ENCODE assay signal across 9 mouse cellular contexts in genomic region chr5:134680238-134680637, GRCm38 (mm10). TPM values are rescaled to one million over a fixed set of nuclear protein-coding genes. Genes with fewer than 3 reads are reported as not detected.
DNase-seq lines count a peak whose midpoint lies in the region; ATAC-seq and TF ChIP-seq lines count a peak whose summit lies in the region.
"Had no signal": no experiment of that assay in that cellular context is flagged by ENCODE, and none has a peak within 500 bp of the region (broad histone marks: within the 10 kb centered on the region; RNA-seq: fewer than 3 reads in every experiment).

No protein-coding gene starts in this region.

- H3K36me3 ChIP-seq in heart, adult 2 months (ENCODE audit: control insufficient read depth, insufficient read depth, low read length), result no peaks in the 10 kb centered on the region
- 0 out of 2 replicates have a peak, but pooled peaks cover 1% of the 10 kb centered on the region for H3K36me3 ChIP-seq in intestine, embryonic 14.5 days (ENCODE audit: control insufficient read depth, insufficient read depth, low read length)
- peaks cover 2% of the 10 kb centered on the region; the same call in 1 of the 2 replicates for H3K36me3 ChIP-seq in lung, embryonic 16.5 days (ENCODE audit: control insufficient read depth, insufficient read depth, low read length)

- intact Hi-C loops in heart, adult 2 months (cut with DNase I), result no loop called here

- peak overlapping the region; percentile 12; the same call in 1 of the 2 replicates for H3K4me2 ChIP-seq in intestine, embryonic 14.5 days (ENCODE audit: low read length)
- H3K4me2 ChIP-seq in lung, embryonic 16.5 days (ENCODE audit: low read depth, low read length), result no peak overlapping the region
- H3K4me2 ChIP-seq: embryonic facial prominence, embryonic 15.5 days had no signal

- no peak overlapping the region for H3K4me3 ChIP-seq in heart, adult 2 months
- H3K4me3 ChIP-seq in intestine, embryonic 14.5 days (ENCODE audit: low read depth, low read length), result no peak overlapping the region
- no peak overlapping the region for H3K4me3 ChIP-seq in lung, embryonic 16.5 days (ENCODE audit: low read length)
- H3K4me3 ChIP-seq: embryonic facial prominence, embryonic 15.5 days had no signal

- H3K27ac ChIP-seq in heart, adult 2 months, result peak overlapping the region; percentile 41
- H3K27ac ChIP-seq in intestine, embryonic 14.5 days (ENCODE audit: low read depth), result 0 out of 2 replicates have a peak overlapping the region, but pooled peaks have one; percentile 9
- peak overlapping the region; percentile 62 for H3K27ac ChIP-seq in lung, embryonic 16.5 days (ENCODE audit: low read length)
- H3K27ac ChIP-seq: embryonic facial prominence, embryonic 15.5 days had no signal

- no peak for TF ChIP-seq CTCF in heart, adult 2 months (IDR thresholded peaks at IDR 0.05)

- H3K4me1 ChIP-seq in heart, adult 2 months (ENCODE audit: control insufficient read depth, insufficient read depth, low read length), result peaks cover 14% of the 10 kb centered on the region
- H3K4me1 ChIP-seq in intestine, embryonic 14.5 days (replicated peaks; ENCODE audit: control insufficient read depth, insufficient read depth, low read length), result peaks cover 39% of the 10 kb centered on the region
- H3K4me1 ChIP-seq in lung, embryonic 16.5 days (replicated peaks; ENCODE audit: control insufficient read depth, insufficient read depth, low read length), result peaks cover 36% of the 10 kb centered on the region

- ATAC-seq in intestine, embryonic 14.5 days (replicated peaks; ENCODE audit: low FRiP score, low TSS enrichment, low read depth), result no peak; the same call in 1 of the 2 replicates
- ATAC-seq in lung, embryonic 16.5 days (ENCODE audit: low read depth), result no peak
- no peak for ATAC-seq in cerebellum, adult (ENCODE audit: insufficient number of reproducible peaks, low FRiP score, low TSS enrichment)

- 0 out of 2 replicates have a peak, but pooled peaks have one; percentile 28 for TF ChIP-seq EP300 in heart, adult 2 months (IDR thresholded peaks at IDR 0.05; ENCODE audit: insufficient read depth, low read depth, low read length)

- DNase-seq in heart, adult 2 months, result peak in 1 of 2 experiments; percentile 31
- DNase-seq in heart, postnatal 4 days, result no peak
- peak; percentile 73 for DNase-seq in 3T3-L1 (ENCODE audit: low read depth, low spot score)
- DNase-seq in intestine, embryonic 14.5 days (ENCODE audit: low spot score), result no peak
- DNase-seq in layer of hippocampus, adult 8-10 months (ENCODE audit: low spot score in 2 of 2), result no peak
- no peak for DNase-seq in thymus, postnatal 25 days

- H3K9me3 ChIP-seq in intestine, embryonic 14.5 days (ENCODE audit: control insufficient read depth, low read length), result no peaks in the 10 kb centered on the region
- H3K9me3 ChIP-seq in lung, embryonic 16.5 days (ENCODE audit: control insufficient read depth, low read length), result no peaks in the 10 kb centered on the region
- H3K9me3 ChIP-seq: embryonic facial prominence, embryonic 15.5 days had no signal

- 33% methylated on average over 12 of the region's 12 CpGs for WGBS in heart, adult 2 months
- 36% methylated on average over 12 of the region's 12 CpGs for WGBS in intestine, embryonic 14.5 days
- 43% methylated on average over 12 of the region's 12 CpGs for WGBS in lung, embryonic 16.5 days

- H3K79me2 ChIP-seq in heart, adult 2 months (replicated peaks; ENCODE audit: control insufficient read depth, insufficient read depth, low read length), result no peaks in the 10 kb centered on the region

- no peak for TF ChIP-seq POLR2A in heart, adult 2 months (IDR thresholded peaks at IDR 0.05; ENCODE audit: insufficient read depth, low read depth, low read length)

- no peak overlapping the region for H3K9ac ChIP-seq in heart, adult 2 months (ENCODE audit: low read depth, low read length)
- no peak overlapping the region for H3K9ac ChIP-seq in intestine, embryonic 14.5 days (ENCODE audit: low read length)
- H3K9ac ChIP-seq in lung, embryonic 16.5 days (ENCODE audit: low read length), result peak overlapping the region; percentile 6; the same call in 1 of the 2 replicates
- H3K9ac ChIP-seq: embryonic facial prominence, embryonic 15.5 days had no signal

- H3K27me3 ChIP-seq in heart, adult 2 months (ENCODE audit: control insufficient read depth, insufficient read depth, low read length), result no peaks in the 10 kb centered on the region
- H3K27me3 ChIP-seq in intestine, embryonic 14.5 days (replicated peaks; ENCODE audit: control insufficient read depth, insufficient read depth, low read length), result no peaks in the 10 kb centered on the region
- no peaks in the 10 kb centered on the region for H3K27me3 ChIP-seq in lung, embryonic 16.5 days (ENCODE audit: control insufficient read depth, insufficient read depth, low read depth, low read length)
- H3K27me3 ChIP-seq: embryonic facial prominence, embryonic 15.5 days had no signal

RNA-seq across cellular contexts. Expression of gene Limk1, which starts 8.2 kb away (rescaled TPM):
- total RNA-seq in heart, adult 2 months (2021), result 1 to 10 TPM; 4.0 to 5.0 TPM
- 7.3 and 8.1 TPM in 2 replicates for polyA plus RNA-seq in heart, adult 2 months (2012; rRNA removed)
- 10 to 100 TPM; 13.5 to 14.9 TPM for total RNA-seq in heart, postnatal 4 days (2021)
- 4.7 and 5.3 TPM in 2 replicates for polyA plus RNA-seq in intestine, embryonic 14.5 days (2014; fragmentation: Nextera tagmentation; extraction: Ambion mirVana)
- polyA plus RNA-seq in lung, embryonic 16.5 days (2015; fragmentation: Nextera tagmentation; extraction: Ambion mirVana), result 8.3 and 9.1 TPM in 2 replicates
- 10 to 100 TPM; 43.7 to 45.3 (median 44.5) TPM for total RNA-seq in layer of hippocampus, adult 8-10 months (2022)

RNA-seq across cellular contexts. Expression of gene Eif4h, which starts 40.9 kb away (rescaled TPM):
- 100 to 1,000 TPM; 126 to 137 TPM for total RNA-seq in heart, adult 2 months (2021)
- 131 and 179 TPM in 2 replicates for polyA plus RNA-seq in heart, adult 2 months (2012; rRNA removed)
- total RNA-seq in heart, postnatal 4 days (2021), result 100 to 1,000 TPM; 250 to 262 TPM
- 437 and 474 TPM in 2 replicates for polyA plus RNA-seq in intestine, embryonic 14.5 days (2014; fragmentation: Nextera tagmentation; extraction: Ambion mirVana)
- 493 and 502 TPM in 2 replicates for polyA plus RNA-seq in lung, embryonic 16.5 days (2015; fragmentation: Nextera tagmentation; extraction: Ambion mirVana)
- total RNA-seq in layer of hippocampus, adult 8-10 months (2022), result 100 to 1,000 TPM; 278 to 306 (median 300) TPM

Comparison
In these comparisons a context has a peak if more than half of its experiments do, and no peak if none do; other contexts are left out.
1. H3K27ac ChIP-seq: peak in every context shown above with its lines; median percentile 62 in lung, embryonic 16.5 days; 41 in heart, adult 2 months; 9 in intestine, embryonic 14.5 days.